Mouse (Mus musculus) heart, postnatal 25 days (tissue): ENCODE results near the gene Pkd1l1. TPM values are rescaled to one million over a fixed set of nuclear protein-coding genes. Genes with fewer than 3 reads are reported as not detected.

Experiments used
- DNase-seq: peaks from one replicate; pipeline ENCODE4 v3.0.0; 2022; ENCODE audit warnings: low spot score
- intact Hi-C: fragments of 180-260 bp; cut with DNase I; formaldehyde crosslinking; loops from one replicate; pipeline ENCODE4 v1.15.1; 2025
- total RNA-seq, 2 experiments: library from RNA; stranded (reverse); gene quantifications; 2 replicates each; pipeline ENCODE4 v1.2.3; 2021

Pkd1l1 gene
- not detected for total RNA-seq

- no peak for DNase-seq
- intact Hi-C loops = no loop called here
These were observed at the start of gene Pkd1l1 for GRCm38 (mm10) chr11:8973166-8973565. Pkd1l1 (minus strand) TSS chr11:8973266.

GRCm38 (mm10) chr11:9020207-9020606 is 47.1 kb upstream of the Pkd1l1 start:
- intact Hi-C loops = no loop called here
- DNase-seq = no peak

- intact Hi-C loops = no loop called here
- DNase-seq = no peak
These were observed 45.6 kb upstream of the Pkd1l1 start for GRCm38 (mm10) chr11:9018491-9019267.

- intact Hi-C loops = loop anchor here (5.0 kb wide), 2 partner anchors 33 to 103 kb away; partner anchors contain the start of genes Gm11992, Sun3 and Upp1
- no peak for DNase-seq
These were observed 41.7 kb upstream of the Pkd1l1 start for GRCm38 (mm10) chr11:9014740-9015139.

GRCm38 (mm10) chr11:9011348-9011747 is 38.3 kb upstream of the Pkd1l1 start:
- intact Hi-C loops = loop anchor here (5.0 kb wide), 2 partner anchors 36 to 106 kb away; partner anchors contain the start of genes Gm11992, Sun3 and Upp1
- no peak for DNase-seq

- intact Hi-C loops = loop anchor here (5.0 kb wide), 2 partner anchors 36 to 106 kb away; partner anchors contain the start of genes Gm11992, Sun3 and Upp1
These were observed 37.8 kb upstream of the Pkd1l1 start, which contains the start of gene Hus1 for GRCm38 (mm10) chr11:9010853-9011339. Hus1 (minus strand) TSS chr11:9011191.

GRCm38 (mm10) chr11:9010416-9010815 is 37.4 kb upstream of the Pkd1l1 start:
- intact Hi-C loops = loop anchor here (5.0 kb wide), 2 partner anchors 37 to 107 kb away; partner anchors contain the start of genes Gm11992, Sun3 and Upp1

More at GRCm38 (mm10) chr11:9010853-9011339, 37.8 kb upstream of the Pkd1l1 start, which contains the start of gene Hus1:
- peak; percentile 76 for DNase-seq

GRCm38 (mm10) chr11:9008761-9009160 is 35.7 kb upstream of the Pkd1l1 start:
- no peak for DNase-seq

More at GRCm38 (mm10) chr11:9010416-9010815, 37.4 kb upstream of the Pkd1l1 start:
- no peak for DNase-seq

DNA sequence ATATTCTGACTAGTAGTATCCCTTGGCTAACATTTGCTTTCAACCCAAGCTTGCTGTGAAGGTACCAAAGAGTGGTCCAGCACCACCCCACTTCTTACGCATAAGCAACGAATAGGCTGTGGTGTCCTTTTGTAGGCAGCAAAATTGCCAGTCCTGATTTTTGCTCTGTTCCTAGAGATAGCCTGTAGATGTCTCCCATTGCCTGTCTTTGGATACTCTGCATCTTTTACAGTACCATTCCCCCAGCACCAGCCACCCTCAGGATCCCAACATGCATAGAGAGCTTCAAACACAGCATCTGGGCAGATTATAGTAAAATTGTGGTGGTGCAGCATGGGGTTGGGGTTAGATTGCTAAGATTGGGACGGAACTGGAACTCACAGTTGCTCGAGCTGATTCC is 15.0 kb upstream of the Pkd1l1 start:
- no peak for DNase-seq
- intact Hi-C loops = no loop called here

More at GRCm38 (mm10) chr11:9008761-9009160, 35.7 kb upstream of the Pkd1l1 start:
- intact Hi-C loops = no loop called here

- DNase-seq = no peak
- intact Hi-C loops = no loop called here
These were observed 13.0 kb upstream of the Pkd1l1 start for GRCm38 (mm10) chr11:8986058-8986457.

GRCm38 (mm10) chr11:8983237-8983861 is 10.3 kb upstream of the Pkd1l1 start:
- DNase-seq = no peak
- intact Hi-C loops = loop anchor here (1.0 to 2.0 kb wide), 2 partner anchors 143 to 153 kb away; no protein-coding TSS in a partner anchor

- no peak for DNase-seq
- intact Hi-C loops = no loop called here
These were observed 5.1 kb upstream of the Pkd1l1 start for GRCm38 (mm10) chr11:8978154-8978553.

DNA sequence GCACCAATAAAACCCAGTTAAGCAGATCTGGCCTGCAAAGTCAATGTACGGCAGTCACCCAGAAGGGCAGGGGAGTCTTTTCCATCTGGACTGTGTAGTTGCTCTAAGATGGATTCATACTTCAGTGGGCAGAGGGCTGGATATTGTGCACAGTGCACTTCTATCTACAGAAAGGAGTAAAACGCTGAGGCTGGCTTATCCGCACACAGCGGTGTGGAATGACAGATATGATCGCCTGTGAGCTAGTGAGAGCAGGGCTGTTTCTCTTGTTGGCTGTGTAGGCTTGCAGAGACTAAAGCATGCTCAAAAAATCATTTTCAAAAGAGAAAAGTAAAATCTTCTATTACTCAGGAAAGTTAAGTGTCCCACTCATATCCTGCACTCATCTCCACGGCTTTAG is 973 bp downstream of the Pkd1l1 start:
- no peak for DNase-seq
- intact Hi-C loops = no loop called here

DNA sequence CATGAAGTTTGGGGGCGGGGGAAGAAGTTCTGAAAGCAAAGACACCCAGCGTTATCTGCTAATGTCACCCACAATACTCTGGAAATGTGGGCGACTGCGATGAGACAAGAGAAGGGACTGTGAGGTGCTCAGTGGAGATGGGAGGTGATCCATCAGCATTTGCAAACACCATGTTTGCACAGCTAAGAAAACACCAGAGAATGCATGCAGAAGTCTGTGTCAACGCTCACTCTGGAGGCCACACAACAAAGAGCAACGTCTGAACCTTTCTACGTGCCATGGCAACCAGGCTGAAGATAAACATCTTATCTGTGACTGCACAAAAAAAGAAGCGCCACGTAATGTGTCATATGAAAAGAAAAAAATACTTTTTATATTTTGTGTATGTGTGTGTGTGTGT is 2.6 kb downstream of the Pkd1l1 start:
- no peak for DNase-seq
- intact Hi-C loops = no loop called here

DNA sequence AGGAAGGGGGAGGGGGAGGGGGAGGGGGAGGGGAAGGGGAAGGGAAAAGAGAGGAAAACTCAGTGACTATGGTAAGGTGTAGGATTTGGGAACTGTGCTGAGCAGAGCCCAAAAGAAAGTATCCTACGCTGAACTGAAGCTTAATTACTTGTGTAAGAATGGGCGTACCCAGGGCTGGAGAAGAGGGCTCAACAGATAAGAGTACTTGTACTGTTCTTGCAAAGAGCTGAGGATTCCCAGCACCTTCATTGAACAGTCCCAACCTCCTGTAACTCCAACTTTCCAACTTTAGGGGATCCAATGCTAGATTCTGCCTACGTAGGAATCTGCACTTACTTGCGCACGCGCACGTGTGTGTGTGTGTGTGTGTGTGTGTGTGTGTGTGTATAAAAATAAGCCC is 5.0 kb downstream of the Pkd1l1 start:
- no peak for DNase-seq
- intact Hi-C loops = no loop called here

GRCm38 (mm10) chr11:8958572-8958971 is 14.5 kb downstream of the Pkd1l1 start:
- intact Hi-C loops = loop anchor here (5.0 kb wide), 1 partner anchor 536 kb away; no protein-coding TSS in a partner anchor
- DNase-seq = no peak

DNA sequence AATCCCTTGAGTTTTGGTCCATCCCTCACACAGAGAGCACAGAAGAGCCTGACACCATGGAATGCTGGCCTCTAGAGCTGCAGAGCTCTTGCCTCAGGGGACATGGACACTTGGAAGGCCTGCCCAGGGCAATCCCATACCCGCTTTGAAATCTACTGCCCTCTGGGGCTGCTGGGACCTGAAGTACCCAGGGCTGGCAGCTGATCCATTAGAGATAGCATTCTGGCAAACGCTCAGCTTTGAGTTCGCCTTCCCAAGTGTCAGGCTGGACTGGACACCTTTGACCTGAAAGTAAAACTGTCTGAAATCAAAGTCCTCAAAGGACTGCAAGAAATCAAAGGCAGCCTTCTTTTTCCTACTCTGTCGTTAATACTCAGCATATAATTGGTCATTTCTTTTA is 15.0 kb downstream of the Pkd1l1 start:
- intact Hi-C loops = loop anchor here (5.0 kb wide), 1 partner anchor 536 kb away; no protein-coding TSS in a partner anchor

GRCm38 (mm10) chr11:8957023-8957422 is 16.0 kb downstream of the Pkd1l1 start:
- DNase-seq = no peak
- intact Hi-C loops = loop anchor here (5.0 kb wide), 1 partner anchor 535 kb away; no protein-coding TSS in a partner anchor

More for the DNA sequence above, 15.0 kb downstream of the Pkd1l1 start:
- DNase-seq = no peak

GRCm38 (mm10) chr11:8955678-8956077 is 17.4 kb downstream of the Pkd1l1 start:
- intact Hi-C loops = loop anchor here (2.0 to 5.0 kb wide), 2 partner anchors 419 to 533 kb away; no protein-coding TSS in a partner anchor
- DNase-seq = no peak

- intact Hi-C loops = no loop called here
- no peak for DNase-seq
These were observed 23.2 kb downstream of the Pkd1l1 start for GRCm38 (mm10) chr11:8949765-8950430.
